Mouse (Mus musculus): ENCODE measurements around the gene Nutf2-ps1.
A peak's percentile ranks its signal among the peaks of the same experiment; 100 is the strongest.
"Not testable (repeated sequence)": the region's sequence is repeated elsewhere in the genome, so short reads cannot be mapped to it uniquely, and the experiment has no call there.

Gene Nutf2-ps1

GRCm38 (mm10) chr19:53588968-53589367, at the start of gene Nutf2-ps1:
Nutf2-ps1 (minus strand) TSS chr19:53589068.
- not testable (repeated sequence) for DNase-seq (ENCODE audit: low spot score)

DNA sequence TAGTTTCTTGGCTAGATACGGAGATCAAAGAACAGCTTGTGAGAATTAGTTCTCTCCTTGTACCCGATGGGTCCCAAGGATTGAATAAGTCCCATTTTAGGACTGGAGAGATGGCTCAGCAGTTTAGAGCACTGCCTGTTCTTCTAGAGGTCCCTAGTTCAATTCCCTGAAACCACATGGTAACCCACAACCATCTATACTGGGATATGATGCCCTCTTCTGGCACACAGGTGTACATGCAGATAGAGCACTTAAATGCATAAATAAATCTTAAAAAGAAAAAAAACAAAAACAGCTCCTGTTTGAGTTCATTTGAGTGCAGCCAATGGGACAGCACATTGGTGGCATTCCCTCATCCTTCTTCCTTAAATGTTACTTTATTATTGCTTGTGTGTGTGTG, 49.2 kb upstream of the Nutf2-ps1 start:
- DNase-seq (ENCODE audit: low spot score) = peak; percentile 19

DNA sequence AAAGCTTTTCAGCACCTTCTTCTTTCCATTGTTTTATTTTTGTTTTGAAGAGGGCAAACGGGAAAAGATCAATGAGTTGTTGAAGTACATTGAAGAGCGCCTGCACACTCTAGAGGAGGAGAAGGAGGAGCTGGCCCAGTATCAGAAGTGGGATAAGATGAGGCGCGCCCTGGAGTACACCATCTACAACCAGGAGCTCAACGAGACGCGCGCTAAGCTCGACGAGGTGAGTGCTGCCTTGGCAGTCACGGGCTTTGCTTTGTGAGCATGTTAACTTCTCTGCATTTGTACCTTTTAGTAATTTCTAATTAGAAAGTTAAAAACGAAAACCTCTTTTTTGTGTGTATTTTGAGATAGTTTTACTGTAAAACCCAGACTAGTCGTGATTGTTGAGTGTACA, 32.8 kb upstream of the Nutf2-ps1 start:
- DNase-seq (ENCODE audit: low spot score) = no peak

DNA sequence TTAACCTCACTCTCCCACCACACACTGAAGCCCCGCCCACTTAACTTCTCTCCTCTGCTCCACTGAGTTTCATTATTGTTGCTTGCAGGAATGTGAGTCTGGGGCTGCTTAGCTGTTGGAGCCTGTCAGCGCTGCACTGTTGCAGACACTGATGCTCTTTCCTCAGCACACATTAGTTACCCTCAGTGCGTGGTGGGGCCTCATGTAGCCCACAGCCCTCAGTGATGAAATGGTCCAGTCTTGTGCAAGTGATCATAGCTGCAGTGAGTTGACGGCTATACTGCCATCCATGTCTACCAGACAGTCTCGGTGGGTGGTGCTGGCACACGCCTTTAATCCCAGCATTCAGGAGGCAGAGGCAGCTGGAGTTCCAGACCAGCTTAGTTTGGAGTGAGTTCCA, 20.1 kb upstream of the Nutf2-ps1 start:
- DNase-seq (ENCODE audit: low spot score) = no peak

GRCm38 (mm10) chr19:53601363-53601655, 12.4 kb upstream of the Nutf2-ps1 start:
- DNase-seq (ENCODE audit: low spot score) = no peak

GRCm38 (mm10) chr19:53600549-53601362, 11.9 kb upstream of the Nutf2-ps1 start:
- peak; percentile 44 for DNase-seq (ENCODE audit: low spot score)

GRCm38 (mm10) chr19:53599757-53600539, 11.1 kb upstream of the Nutf2-ps1 start, which contains the start of gene Smc3:
Smc3 (plus strand) TSS chr19:53600398.
- peak; percentile 99 for DNase-seq (ENCODE audit: low spot score)

GRCm38 (mm10) chr19:53596723-53597474, 8.0 kb upstream of the Nutf2-ps1 start:
- DNase-seq (ENCODE audit: low spot score) = no peak

DNA sequence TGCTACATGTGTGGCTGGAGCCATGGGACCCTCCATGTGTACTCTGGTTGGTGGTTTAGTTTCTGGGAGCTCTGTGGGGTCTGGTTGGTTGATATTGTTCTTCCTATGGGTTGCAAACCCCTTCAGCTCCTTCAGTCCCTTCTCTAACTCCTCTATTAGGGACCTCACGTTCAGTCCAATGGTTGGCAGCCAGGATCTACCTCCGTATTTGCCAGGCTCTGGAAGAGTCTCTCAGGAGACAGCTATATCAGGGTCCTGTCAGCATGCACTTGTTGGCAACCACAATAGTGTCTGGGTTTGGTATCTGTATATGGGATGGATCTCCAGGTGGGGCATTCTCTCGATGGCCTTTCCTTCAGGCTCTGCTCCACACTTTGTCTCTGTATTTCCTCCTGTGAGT, 1.2 kb downstream of the Nutf2-ps1 start:
- not testable (repeated sequence) for DNase-seq (ENCODE audit: low spot score)

GRCm38 (mm10) chr19:53580271-53580670, 8.6 kb downstream of the Nutf2-ps1 start:
- not testable (repeated sequence) for DNase-seq (ENCODE audit: low spot score)

DNA sequence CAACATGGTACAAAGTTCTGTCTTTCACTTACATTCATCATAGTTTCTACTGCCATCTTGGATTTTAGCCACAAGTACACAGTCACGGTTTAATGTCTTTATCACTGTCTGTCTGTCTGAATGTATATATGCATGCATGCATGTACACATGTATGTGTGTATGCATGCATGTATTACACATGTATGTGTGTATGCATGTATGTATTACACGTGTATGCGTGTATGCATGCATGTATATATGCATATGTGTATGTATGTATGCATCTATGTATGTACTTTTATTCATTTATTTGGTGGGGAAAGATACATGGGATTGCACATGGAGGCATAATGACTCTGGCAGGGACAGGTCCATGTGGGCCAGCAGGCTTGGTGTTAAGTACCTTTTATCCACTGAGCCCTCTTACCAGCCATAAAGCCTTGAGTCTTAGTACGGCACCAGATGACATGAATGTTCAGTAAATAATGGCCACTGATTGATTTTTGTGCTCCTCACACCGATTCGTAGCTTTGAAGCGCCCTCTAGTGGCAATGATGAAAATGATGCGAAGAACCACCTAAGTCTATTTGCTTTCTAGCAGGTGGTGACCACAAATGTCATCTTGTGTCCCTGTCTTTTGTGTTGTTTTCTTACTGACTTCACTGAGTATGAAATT, 10.1 kb downstream of the Nutf2-ps1 start:
- peak; percentile 89 for DNase-seq (ENCODE audit: low spot score)

DNA sequence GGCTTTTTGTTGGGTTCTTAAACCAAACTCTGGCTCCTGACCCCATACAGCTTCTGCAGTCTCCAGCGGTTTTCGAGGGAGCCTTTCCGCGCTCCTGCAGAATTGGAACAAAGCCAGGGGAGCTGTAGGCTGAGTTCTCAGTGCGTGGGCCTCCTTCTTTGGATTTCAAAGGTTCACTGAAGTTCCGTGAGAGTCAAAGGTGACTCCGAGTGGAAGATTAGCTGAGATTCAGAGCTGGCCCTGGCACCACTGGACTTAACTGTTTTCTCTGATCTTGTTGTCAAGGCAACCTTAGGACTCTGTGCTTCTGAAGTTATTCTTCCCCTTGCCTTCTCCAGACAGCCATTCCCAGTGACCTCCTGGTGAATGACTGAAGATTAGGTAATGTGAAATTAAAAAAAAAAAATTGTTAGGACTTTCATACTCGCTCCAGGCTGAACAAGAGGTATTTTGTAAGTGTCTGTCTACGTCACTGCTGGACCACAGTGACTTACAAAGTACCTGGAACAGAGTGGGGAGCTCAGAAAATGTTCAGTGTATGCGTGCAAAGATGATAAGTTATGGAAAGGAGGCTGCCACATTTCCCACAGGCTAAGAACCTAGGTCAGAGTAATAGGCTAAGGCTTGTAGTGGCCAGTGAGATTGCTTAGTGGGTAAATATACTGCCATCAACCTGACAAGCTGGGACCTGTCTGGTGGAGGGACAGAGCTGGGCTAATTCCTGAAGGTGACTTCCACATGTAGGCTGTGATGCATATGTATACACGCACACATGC, 11.7 kb downstream of the Nutf2-ps1 start:
- no peak for DNase-seq (ENCODE audit: low spot score)

DNA sequence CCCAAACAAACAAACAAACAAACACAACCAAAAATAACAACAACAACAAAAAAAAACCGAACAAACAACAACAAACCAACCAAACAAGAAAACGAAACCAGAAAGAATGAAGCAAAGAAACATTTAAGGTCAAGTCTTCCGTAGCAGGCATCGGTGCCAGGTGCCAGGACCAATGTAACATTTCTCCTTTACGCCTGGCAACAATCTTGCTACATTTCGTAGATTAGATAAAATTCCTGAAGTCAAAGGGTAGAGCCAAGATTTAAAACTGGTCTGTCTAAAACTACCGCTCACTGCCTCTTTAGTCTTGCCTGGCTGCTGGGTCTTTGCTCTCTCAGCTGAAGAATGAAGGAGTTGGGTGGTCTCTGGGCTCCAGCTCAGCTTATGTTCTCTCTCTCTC, 12.8 kb downstream of the Nutf2-ps1 start:
- DNase-seq (ENCODE audit: low spot score) = no peak

- no peak for DNase-seq (ENCODE audit: low spot score)
These were observed 13.4 kb downstream of the Nutf2-ps1 start for GRCm38 (mm10) chr19:53575296-53576010.

DNA sequence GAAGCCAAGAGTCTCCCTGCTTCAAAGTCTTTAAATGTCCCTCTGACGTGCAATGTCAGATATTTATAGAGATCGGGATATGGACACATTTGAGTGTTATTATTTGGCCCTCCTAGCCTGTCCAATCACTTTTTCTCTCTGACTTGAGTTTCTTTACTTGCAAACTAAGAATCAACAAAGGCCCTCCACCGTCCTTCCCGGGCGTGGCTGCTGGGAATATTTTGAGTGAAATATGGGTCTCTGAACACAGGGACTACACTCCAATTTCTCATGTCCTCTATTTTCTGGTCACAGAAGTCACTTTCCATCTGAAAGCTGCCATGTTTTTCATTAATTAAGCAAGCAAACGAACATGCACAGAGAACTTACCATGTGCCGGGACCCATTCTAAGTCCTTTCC, 14.3 kb downstream of the Nutf2-ps1 start:
- DNase-seq (ENCODE audit: low spot score) = no peak

- DNase-seq (ENCODE audit: low spot score) = no peak
These were observed 14.7 kb downstream of the Nutf2-ps1 start for GRCm38 (mm10) chr19:53574131-53574530.

DNA sequence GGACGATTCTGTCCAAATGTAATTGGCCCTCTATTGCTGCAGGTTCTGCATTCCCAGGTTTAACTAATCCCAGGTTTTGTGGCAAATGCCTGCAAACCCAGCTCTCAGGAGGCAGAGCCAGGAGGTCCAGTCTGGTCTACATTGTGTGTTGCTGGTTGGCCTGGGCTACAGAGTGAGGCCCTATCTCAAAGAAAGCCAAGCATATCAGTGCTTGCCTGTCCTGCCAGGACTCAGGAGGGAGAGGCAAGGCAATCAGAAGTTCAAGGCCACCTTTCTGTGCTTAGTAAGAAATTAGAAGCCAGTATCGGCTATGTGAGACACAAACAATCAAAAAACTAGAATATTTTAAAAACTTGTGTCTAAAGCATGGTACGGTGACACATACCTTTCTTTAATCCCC, 15.7 kb downstream of the Nutf2-ps1 start:
- no peak for DNase-seq (ENCODE audit: low spot score)

DNA sequence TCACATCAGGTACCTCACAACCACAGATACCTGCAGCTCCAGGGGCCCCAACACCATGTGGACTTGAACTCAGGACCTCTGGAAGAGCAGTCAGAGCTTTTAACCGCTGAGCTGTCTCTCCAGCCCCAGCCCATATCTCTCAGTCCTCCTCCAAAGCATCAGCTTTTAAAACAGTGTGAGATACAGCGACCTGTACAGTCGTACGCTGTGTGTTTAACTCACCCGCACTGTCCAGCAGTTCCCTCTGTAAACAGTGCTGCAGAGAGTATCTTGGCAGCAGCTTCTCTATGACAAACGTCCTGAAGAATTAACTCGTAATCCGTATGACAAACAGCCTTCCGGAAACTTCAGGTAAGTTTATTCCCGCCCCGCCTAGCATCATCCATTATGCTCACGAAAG, 16.3 kb downstream of the Nutf2-ps1 start:
- no peak for DNase-seq (ENCODE audit: low spot score)

- DNase-seq (ENCODE audit: low spot score) = no peak
These were observed 17.1 kb downstream of the Nutf2-ps1 start for GRCm38 (mm10) chr19:53571501-53572428.
